Mouse (Mus musculus) cerebellum, postnatal 4 days (tissue): ENCODE data around the gene Olfr1510.
"Not testable (repeated sequence)": the region's sequence is repeated elsewhere in the genome, so short reads cannot be mapped to it uniquely, and the experiment has no call there.

Experiments
- DNase-seq, 2 experiments: peaks; one replicate each; pipeline ENCODE4 v3.0.0; 2022; ENCODE audit warnings: low spot score in 2 of 2, mixed read lengths in 1 of 2

Olfr1510 gene

DNA sequence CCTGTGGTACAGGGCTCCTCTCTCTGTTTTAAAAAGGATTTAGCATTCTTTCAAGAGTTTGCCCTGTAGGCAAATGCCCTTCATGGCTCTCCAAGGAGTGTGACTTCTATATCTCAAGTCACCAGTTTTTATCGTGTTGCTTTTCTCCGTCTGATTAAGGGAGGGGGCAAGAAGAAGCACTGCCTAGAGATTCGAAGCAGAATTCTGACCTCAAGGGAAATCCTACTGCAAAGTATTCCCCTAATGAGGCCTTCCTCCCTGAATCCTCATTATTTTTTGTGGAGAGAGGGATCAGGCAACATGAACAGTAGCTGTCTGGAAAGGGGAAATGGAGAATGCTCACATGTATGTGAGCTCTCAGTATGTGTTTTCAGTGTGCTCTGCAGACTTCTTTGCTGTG lies at the start of gene Olfr1510:
Gene Olfr1510 (minus strand): TSS at position 101 of the 400 bp plus-strand sequence.
- no peak for DNase-seq

DNA sequence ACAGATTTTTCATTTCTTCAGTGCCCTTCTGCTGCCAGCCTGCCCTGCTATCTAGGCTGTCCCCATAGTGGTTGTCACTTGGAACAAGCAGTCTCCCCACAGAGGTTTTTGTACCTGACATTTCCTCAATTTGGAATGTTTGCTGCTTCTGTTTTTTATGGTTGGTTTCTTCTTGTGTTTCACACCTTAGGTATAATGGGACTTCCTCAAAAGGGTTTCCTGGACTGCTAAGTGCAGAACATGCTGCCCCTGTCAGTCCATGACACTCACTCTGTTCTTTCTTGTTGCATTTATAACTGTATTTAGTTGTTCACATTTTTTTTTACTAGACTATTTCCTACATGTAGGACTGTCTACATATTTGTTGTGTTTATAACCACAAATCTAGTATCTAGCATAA lies 47.8 kb upstream of the Olfr1510 start:
- no peak for DNase-seq

DNA sequence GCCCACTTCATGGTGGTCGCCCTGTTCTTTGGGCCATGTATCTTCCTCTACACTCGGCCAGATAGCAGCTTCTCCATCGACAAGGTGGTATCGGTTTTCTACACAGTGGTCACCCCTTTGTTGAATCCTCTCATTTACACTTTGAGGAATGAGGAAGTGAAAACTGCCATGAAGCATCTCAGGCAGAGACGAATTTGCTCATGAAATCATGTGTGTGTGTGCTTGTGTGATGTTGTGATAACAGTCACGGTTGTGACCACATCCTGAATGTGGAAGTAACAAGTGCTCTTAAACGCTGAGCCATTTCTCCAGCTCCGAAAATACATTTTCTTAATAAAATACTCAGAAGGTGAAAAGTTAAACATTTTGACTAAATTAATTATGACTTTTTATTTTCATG lies 37.0 kb upstream of the Olfr1510 start:
- DNase-seq, result no peak

DNA sequence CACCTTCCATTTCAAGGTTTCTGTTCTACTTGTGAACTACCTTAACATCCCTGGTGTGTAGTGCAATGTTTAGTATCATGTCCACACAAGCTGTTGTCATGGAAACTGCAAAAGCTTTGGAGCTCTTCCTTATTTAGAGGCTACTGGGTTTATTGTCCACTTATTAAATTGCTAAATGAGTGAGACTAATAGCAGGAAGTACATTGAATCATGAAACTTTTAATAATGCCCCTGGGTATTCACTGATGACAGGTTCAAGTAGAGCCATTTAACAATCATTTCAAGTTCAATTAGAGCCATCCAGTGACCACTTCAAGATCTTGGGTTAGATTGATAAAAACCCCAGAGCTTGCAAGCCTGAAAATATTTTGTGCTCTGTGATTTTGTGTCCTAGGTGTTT lies 28.5 kb upstream of the Olfr1510 start, which contains the start of gene Olfr1509:
Gene Olfr1509 (plus strand): TSS at position 301 of the 400 bp plus-strand sequence.
- no peak for DNase-seq

DNA sequence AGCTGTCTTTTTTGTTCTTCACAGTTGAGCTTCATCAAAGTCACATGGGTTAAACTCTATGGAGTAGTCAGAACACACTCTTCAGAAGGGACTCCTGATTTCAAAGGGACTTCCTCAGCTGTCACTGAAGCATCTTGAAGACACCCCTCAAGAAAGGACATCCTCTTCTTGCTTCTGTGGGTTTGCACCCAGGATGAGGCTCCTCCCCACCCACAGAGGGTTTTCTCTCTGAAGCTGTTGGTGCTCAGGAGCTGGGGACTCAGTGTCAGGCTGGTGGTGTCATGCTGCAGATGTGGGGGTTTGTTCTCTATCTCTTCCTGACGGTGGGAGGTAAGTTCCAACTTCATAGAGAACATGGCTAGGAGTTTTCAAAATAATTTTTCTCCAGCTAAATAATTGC lies 13.5 kb upstream of the Olfr1510 start:
- DNase-seq, result no peak

DNA sequence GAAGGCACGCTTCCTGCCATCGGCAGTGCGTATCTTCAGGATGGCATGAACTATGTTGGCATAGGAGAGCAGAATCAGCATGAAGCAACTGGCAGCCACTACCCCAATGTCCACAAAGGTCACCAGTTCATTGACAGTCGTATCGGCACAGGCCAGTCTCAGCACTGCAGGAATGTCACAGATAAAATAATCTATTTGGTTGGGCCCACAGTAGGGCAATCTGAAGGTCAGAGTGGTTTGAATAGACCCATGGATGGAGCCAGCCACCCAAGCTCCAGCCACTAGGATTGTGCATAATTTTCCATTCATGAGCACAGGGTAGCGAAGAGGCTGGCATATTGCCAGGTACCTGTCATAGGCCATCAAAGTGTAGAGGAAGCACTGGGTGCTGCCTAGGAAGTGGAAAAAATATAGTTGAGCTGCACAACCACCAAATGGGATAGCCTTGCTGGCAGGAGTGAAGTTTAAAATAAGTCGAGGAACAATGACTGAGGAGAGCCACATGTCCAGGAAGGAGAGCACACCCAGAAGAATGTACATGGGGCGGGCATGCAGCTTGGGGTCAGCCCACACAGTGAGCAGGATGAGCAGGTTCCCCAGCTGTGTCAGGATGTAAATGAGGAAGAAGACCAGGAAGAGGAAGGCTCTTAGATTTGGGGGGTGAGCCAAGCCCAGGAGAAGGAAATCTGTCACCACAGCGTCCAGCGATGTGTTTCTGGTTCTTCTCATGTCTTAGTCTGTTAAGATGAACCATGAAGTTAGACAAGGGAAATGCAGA lies 3.8 kb downstream of the Olfr1510 start:
- not testable (repeated sequence) for DNase-seq

DNA sequence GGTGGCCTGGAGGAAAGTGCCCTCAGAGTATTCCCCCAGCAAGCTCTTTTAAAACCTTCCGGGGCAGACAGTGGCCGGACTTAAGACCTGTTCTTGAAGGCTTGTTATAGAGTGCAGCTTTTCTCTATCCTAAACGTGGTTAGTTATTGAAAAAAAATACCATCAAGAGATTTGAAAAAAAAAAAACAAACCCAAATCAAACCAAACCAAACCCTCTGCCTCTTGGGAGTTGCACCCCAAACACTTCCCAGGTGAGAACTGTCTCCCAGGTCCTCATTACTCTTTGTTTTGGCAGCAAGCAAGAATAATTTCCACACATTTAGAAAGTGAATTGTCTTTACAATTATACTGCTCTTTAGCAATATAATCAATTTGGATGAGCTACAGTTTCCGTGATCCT lies 16.9 kb downstream of the Olfr1510 start, which contains the start of gene Olfr1511:
Gene Olfr1511 (minus strand): TSS at position 101 of the 400 bp plus-strand sequence.
- DNase-seq, result no peak

DNA sequence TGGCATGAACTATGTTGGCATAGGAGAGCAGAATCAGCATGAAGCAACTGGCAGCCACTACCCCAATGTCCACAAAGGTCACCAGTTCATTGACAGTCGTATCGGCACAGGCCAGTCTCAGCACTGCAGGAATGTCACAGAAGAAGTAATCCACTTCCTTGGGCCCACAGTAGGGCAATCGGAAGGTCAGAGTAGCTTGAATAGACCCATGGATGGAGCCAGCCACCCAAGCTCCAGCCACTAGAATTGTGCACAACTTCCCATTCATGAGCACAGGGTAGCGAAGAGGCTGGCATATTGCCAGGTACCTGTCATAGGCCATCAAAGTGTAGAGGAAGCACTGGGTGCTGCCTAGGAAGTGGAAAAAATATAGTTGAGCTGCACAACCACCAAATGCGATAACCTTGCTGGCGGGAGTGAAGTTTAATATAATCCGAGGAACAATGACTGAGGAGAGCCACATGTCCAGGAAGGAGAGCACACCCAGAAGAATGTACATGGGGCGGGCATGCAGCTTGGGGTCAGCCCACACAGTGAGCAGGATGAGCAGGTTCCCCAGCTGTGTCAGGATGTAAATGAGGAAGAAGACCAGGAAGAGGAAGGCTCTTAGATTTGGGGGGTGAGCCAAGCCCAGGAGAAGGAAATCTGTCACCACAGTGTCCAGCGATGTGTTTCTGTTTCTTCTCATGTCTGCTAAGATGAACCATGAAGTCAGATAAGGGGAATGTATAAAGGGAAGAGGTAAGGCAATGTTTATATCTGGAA lies 23.9 kb downstream of the Olfr1510 start:
- DNase-seq, result not testable (repeated sequence)

DNA sequence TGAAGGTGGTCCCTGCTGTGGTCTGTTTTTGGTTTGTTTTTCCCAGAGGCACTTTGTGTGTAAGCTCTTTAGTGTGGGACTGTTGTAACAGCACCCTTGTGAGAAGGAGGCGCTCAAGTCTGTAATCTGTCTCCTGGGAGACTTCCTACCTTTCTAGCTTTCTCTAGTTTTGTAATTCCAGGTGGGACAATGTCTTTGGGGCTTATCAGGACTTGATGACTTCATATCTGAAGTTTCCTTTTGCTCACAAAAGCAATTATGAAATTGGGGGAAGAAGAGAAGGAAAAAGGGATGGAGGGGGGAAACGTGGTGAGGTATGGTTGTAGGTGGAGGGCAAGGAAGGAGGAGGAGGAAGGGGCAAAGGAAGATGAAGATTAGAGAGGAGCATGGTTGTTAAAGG lies 35.1 kb downstream of the Olfr1510 start, which contains the start of gene Olfr1512:
Gene Olfr1512 (minus strand): TSS at position 101 of the 400 bp plus-strand sequence.
- DNase-seq, result no peak

DNA sequence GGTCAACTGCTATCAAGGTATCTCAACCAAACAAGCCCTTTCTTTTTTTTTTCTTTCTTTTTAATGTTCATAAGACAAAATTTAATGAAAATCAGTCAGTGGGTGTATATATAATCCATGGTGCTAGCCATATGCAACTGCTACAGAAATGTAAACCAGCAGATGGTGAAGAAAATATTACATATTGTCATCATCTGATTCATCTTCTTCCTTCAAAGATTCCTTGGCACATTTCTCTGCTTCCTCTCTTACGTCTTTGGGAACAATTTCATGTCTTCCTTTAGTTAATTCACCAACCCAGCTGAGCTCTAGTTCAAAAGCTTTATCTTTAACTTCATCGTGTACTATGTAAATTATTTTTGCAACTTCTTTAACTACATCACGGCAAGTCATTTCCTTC lies 45.4 kb downstream of the Olfr1510 start:
- no peak for DNase-seq
